Mouse (Mus musculus) cortical plate, adult 2 months (tissue): ENCODE data around the gene Ctsr.

Experiments used
- CTCF ChIP-seq: fragments of 200-500 bp; IDR thresholded peaks from 2 replicates; pipeline ENCODE4 v1.5.1; 2011; ENCODE audit warnings: mild to moderate bottlenecking, control low read depth, low read length; ENCODE audit not compliant: insufficient read depth; ENCODE audit errors: extremely low read depth
- POLR2A ChIP-seq: fragments of 200-500 bp; IDR thresholded peaks from 2 replicates; pipeline ENCODE4 v1.6.1; 2011; ENCODE audit warnings: mild to moderate bottlenecking, low read length, control low read depth; ENCODE audit not compliant: insufficient read depth; ENCODE audit errors: extremely low read depth

GRCm38 (mm10) chr13:61164622-61165021 is 566 bp upstream of the Ctsr start:
- TF ChIP-seq POLR2A = no peak
- no peak for TF ChIP-seq CTCF
